Mouse (Mus musculus) frontal cortex, adult (tissue): ENCODE results near the gene Rnf145.

ENCODE experiments used
- ATAC-seq: cut with Nextera tagmentation; 2 replicates; pipeline ENCODE4 v1.9.2; 2017; ENCODE audit warnings: mild to moderate bottlenecking, moderate library complexity, mixed read lengths; ENCODE audit not compliant: low TSS enrichment

Rnf145 gene

GRCm38 (mm10) chr11:44534999-44535750 is 16.4 kb downstream of the Rnf145 start:
- ATAC-seq: 0 out of 2 replicates have a peak, but pooled peaks have one; percentile 20

- no peak for ATAC-seq
Observed at GRCm38 (mm10) chr11:44537403-44537802, 18.6 kb downstream of the Rnf145 start.

- no peak for ATAC-seq
Observed at GRCm38 (mm10) chr11:44538101-44538500, 19.3 kb downstream of the Rnf145 start.

GRCm38 (mm10) chr11:44538501-44539290 is 19.9 kb downstream of the Rnf145 start:
- no peak for ATAC-seq

- ATAC-seq: no peak
Observed at GRCm38 (mm10) chr11:44539291-44539930, 20.6 kb downstream of the Rnf145 start.

GRCm38 (mm10) chr11:44540243-44540642 is 21.5 kb downstream of the Rnf145 start:
- ATAC-seq: no peak

GRCm38 (mm10) chr11:44541280-44541679 is 22.5 kb downstream of the Rnf145 start:
- ATAC-seq: peak; percentile 58

GRCm38 (mm10) chr11:44541813-44542212 is 23.0 kb downstream of the Rnf145 start:
- ATAC-seq: peak; percentile 50

- no peak for ATAC-seq
Observed at GRCm38 (mm10) chr11:44543593-44543992, 24.8 kb downstream of the Rnf145 start.

- no peak for ATAC-seq
Observed at GRCm38 (mm10) chr11:44543996-44544395, 25.2 kb downstream of the Rnf145 start.

- no peak for ATAC-seq
Observed at GRCm38 (mm10) chr11:44545181-44545580, 26.4 kb downstream of the Rnf145 start.

- ATAC-seq: no peak
Observed at GRCm38 (mm10) chr11:44546250-44546649, 27.5 kb downstream of the Rnf145 start.

GRCm38 (mm10) chr11:44547651-44548196 is 29.0 kb downstream of the Rnf145 start:
- ATAC-seq: peak; percentile 92

GRCm38 (mm10) chr11:44548816-44549215 is 30.1 kb downstream of the Rnf145 start:
- no peak for ATAC-seq

- ATAC-seq: no peak
Observed at GRCm38 (mm10) chr11:44549511-44550278, 30.9 kb downstream of the Rnf145 start.

- no peak for ATAC-seq
Observed at GRCm38 (mm10) chr11:44550996-44551395, 32.2 kb downstream of the Rnf145 start.

GRCm38 (mm10) chr11:44554339-44554738 is 35.6 kb downstream of the Rnf145 start:
- no peak for ATAC-seq

- no peak for ATAC-seq
Observed at GRCm38 (mm10) chr11:44558521-44558920, 39.8 kb downstream of the Rnf145 start.

GRCm38 (mm10) chr11:44559466-44559865 is 40.7 kb downstream of the Rnf145 start:
- ATAC-seq: no peak

- peak; percentile 42 for ATAC-seq
Observed at GRCm38 (mm10) chr11:44560396-44560795, 41.6 kb downstream of the Rnf145 start.

- ATAC-seq: no peak
Observed at GRCm38 (mm10) chr11:44561476-44562015, 42.8 kb downstream of the Rnf145 start.
